Mouse (Mus musculus) c-Kit-positive CD71-positive TER-119-negative erythroid progenitor cells, embryonic 14.5 days (primary cell): ENCODE results near the gene Cacul1.

Source experiments
- DNase-seq: peaks from one replicate; pipeline ENCODE4 v3.0.0-alpha.2; 2013; ENCODE audit warnings: low read depth

The Cacul1 gene

GRCm38 (mm10) chr19:60530171-60530570, 50.7 kb downstream of the Cacul1 start:
- DNase-seq: no peak

- DNase-seq: no peak
Measured at GRCm38 (mm10) chr19:60529302-60529701, 51.5 kb downstream of the Cacul1 start.

- DNase-seq: no peak
Measured at GRCm38 (mm10) chr19:60528602-60529001, 52.2 kb downstream of the Cacul1 start.

GRCm38 (mm10) chr19:60526876-60527275, 53.9 kb downstream of the Cacul1 start:
- no peak for DNase-seq

- DNase-seq: no peak
Measured at GRCm38 (mm10) chr19:60525086-60525485, 55.7 kb downstream of the Cacul1 start.

- DNase-seq: no peak
Measured at GRCm38 (mm10) chr19:60524678-60525077, 56.1 kb downstream of the Cacul1 start.

- no peak for DNase-seq
Measured at GRCm38 (mm10) chr19:60520131-60520530, 60.7 kb downstream of the Cacul1 start.

- no peak for DNase-seq
Measured at GRCm38 (mm10) chr19:60515064-60515463, 65.8 kb downstream of the Cacul1 start.

GRCm38 (mm10) chr19:60513431-60513830, 67.4 kb downstream of the Cacul1 start:
- no peak for DNase-seq

GRCm38 (mm10) chr19:60500209-60500608, 80.6 kb downstream of the Cacul1 start:
- no peak for DNase-seq

- no peak for DNase-seq
Measured at GRCm38 (mm10) chr19:60497171-60497570, 83.7 kb downstream of the Cacul1 start.

GRCm38 (mm10) chr19:60495772-60496171, 85.1 kb downstream of the Cacul1 start:
- DNase-seq: no peak

GRCm38 (mm10) chr19:60489566-60489965, 91.3 kb downstream of the Cacul1 start:
- no peak for DNase-seq

GRCm38 (mm10) chr19:60485261-60485660, 95.6 kb downstream of the Cacul1 start:
- DNase-seq: no peak

GRCm38 (mm10) chr19:60478859-60479258, 102.0 kb downstream of the Cacul1 start:
- no peak for DNase-seq

- no peak for DNase-seq
Measured at GRCm38 (mm10) chr19:60477788-60478187, 103.0 kb downstream of the Cacul1 start.
